ENCODE assay signal across 8 mouse cellular contexts in the genomic region with DNA sequence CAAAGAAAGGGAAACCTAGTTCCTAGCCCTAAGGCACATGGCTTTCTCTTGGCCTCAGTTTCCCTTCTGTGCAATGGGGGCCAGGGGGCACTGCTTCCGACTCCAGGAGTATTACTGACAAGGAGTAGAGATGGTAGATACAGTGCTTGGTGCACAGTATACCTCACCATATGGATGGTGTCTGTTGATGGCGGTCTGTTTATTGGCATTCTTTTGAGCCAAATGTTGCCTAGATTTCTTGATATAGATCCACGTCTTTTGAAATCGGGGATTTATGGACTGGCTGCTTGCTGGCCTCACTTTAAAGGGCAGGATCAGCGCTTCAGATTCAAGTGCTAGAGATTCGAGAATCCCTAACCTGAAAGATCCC. TPM values are rescaled to one million over a fixed set of nuclear protein-coding genes. Genes with fewer than 3 reads are reported as not detected.
DNase-seq lines count a peak whose midpoint lies in the region; ATAC-seq and TF ChIP-seq lines count a peak whose summit lies in the region.

No protein-coding gene starts in this region.

- WGBS in kidney, embryonic 15.5 days: 42% methylated on average over 6 of the region's 6 CpGs
- 71% methylated on average over 6 of the region's 6 CpGs for WGBS in kidney, adult 2 months
- 29% methylated on average over 6 of the region's 6 CpGs for WGBS in embryonic facial prominence, embryonic 15.5 days
- 66% methylated on average over 6 of the region's 6 CpGs for WGBS in intestine, postnatal 0 days
- WGBS in neural tube, embryonic 13.5 days: 47% methylated on average over 6 of the region's 6 CpGs

- TF ChIP-seq CTCF in kidney, adult 2 months (conservative IDR thresholded peaks at IDR 0.05; ENCODE audit: insufficient read depth, insufficient read length, low read depth, low read length): no peak
- no peak for TF ChIP-seq CTCF in intestine, postnatal 0 days (IDR thresholded peaks at IDR 0.05; ENCODE audit: low read depth)

- H3K9me3 ChIP-seq in kidney, embryonic 15.5 days (replicated peaks): no peaks in the 10 kb centered on the region
- H3K9me3 ChIP-seq in embryonic facial prominence, embryonic 15.5 days (replicated peaks): no peaks in the 10 kb centered on the region
- H3K9me3 ChIP-seq in intestine, postnatal 0 days (ENCODE audit: control insufficient read depth): no peaks in the 10 kb centered on the region
- no peaks in the 10 kb centered on the region for H3K9me3 ChIP-seq in neural tube, embryonic 13.5 days

- no peak for DNase-seq in kidney, adult 2 months
- no peak for DNase-seq in thymus, postnatal 36 days
- no peak for DNase-seq in adrenal gland, postnatal 4 days (ENCODE audit: low spot score in 2 of 2)
- DNase-seq in left cerebral cortex, postnatal 36 days (ENCODE audit: low spot score in 2 of 2): no peak

- H3K4me1 ChIP-seq in kidney, embryonic 15.5 days: peaks cover 98% of the 10 kb centered on the region
- peaks cover 14% of the 10 kb centered on the region for H3K4me1 ChIP-seq in kidney, adult 2 months (ENCODE audit: control insufficient read depth, insufficient read depth, low read length)
- peaks cover 86% of the 10 kb centered on the region for H3K4me1 ChIP-seq in embryonic facial prominence, embryonic 15.5 days
- H3K4me1 ChIP-seq in intestine, postnatal 0 days (replicated peaks; ENCODE audit: control insufficient read depth, insufficient read depth, low read length): peaks cover 11% of the 10 kb centered on the region; the same call in 1 of the 2 replicates
- peaks cover 90% of the 10 kb centered on the region for H3K4me1 ChIP-seq in neural tube, embryonic 13.5 days (replicated peaks)

- no peak overlapping the region for H3K9ac ChIP-seq in kidney, embryonic 15.5 days
- no peak overlapping the region for H3K9ac ChIP-seq in embryonic facial prominence, embryonic 15.5 days
- no peak overlapping the region for H3K9ac ChIP-seq in intestine, postnatal 0 days (ENCODE audit: low read depth, low read length)
- peak overlapping the region; percentile 34; the same call in 1 of the 2 replicates for H3K9ac ChIP-seq in neural tube, embryonic 13.5 days

- H3K27me3 ChIP-seq in kidney, embryonic 15.5 days: peaks cover 7% of the 10 kb centered on the region; the same call in 1 of the 2 replicates
- H3K27me3 ChIP-seq in kidney, adult 2 months (replicated peaks; ENCODE audit: control insufficient read depth, insufficient read depth, low read length): no peaks in the 10 kb centered on the region
- H3K27me3 ChIP-seq in embryonic facial prominence, embryonic 15.5 days: peaks cover 14% of the 10 kb centered on the region; the same call in 1 of the 2 replicates
- H3K27me3 ChIP-seq in intestine, postnatal 0 days (replicated peaks; ENCODE audit: control insufficient read depth, insufficient read depth, low read length): no peaks in the 10 kb centered on the region
- H3K27me3 ChIP-seq in neural tube, embryonic 13.5 days: peaks cover 70% of the 10 kb centered on the region

- ATAC-seq in kidney, embryonic 15.5 days (replicated peaks; ENCODE audit: low FRiP score): no peak
- no peak for ATAC-seq in embryonic facial prominence, embryonic 15.5 days (ENCODE audit: insufficient number of reproducible peaks, low FRiP score, low TSS enrichment, low read depth)
- ATAC-seq in intestine, postnatal 0 days: no peak
- ATAC-seq in neural tube, embryonic 13.5 days (ENCODE audit: low read depth): peak; percentile 29; the same call in 1 of the 2 replicates

- peak overlapping the region; percentile 55 for H3K4me2 ChIP-seq in kidney, embryonic 15.5 days
- H3K4me2 ChIP-seq in embryonic facial prominence, embryonic 15.5 days (replicated peaks): peak overlapping the region; percentile 40
- peak overlapping the region; percentile 56 for H3K4me2 ChIP-seq in intestine, postnatal 0 days (replicated peaks; ENCODE audit: low read depth)
- H3K4me2 ChIP-seq in neural tube, embryonic 13.5 days: peak overlapping the region; percentile 52

- TF ChIP-seq POLR2A in kidney, adult 2 months (IDR thresholded peaks at IDR 0.05; ENCODE audit: low read depth, low read length): no peak

- no peaks in the 10 kb centered on the region for H3K36me3 ChIP-seq in kidney, embryonic 15.5 days
- no peaks in the 10 kb centered on the region for H3K36me3 ChIP-seq in kidney, adult 2 months (ENCODE audit: control insufficient read depth, insufficient read depth, low read length)
- H3K36me3 ChIP-seq in embryonic facial prominence, embryonic 15.5 days: no peaks in the 10 kb centered on the region
- no peaks in the 10 kb centered on the region for H3K36me3 ChIP-seq in intestine, postnatal 0 days (ENCODE audit: control insufficient read depth, insufficient read depth)
- no peaks in the 10 kb centered on the region for H3K36me3 ChIP-seq in neural tube, embryonic 13.5 days

- H3K27ac ChIP-seq in kidney, embryonic 15.5 days: peak overlapping the region; percentile 92
- H3K27ac ChIP-seq in kidney, adult 2 months (ENCODE audit: insufficient read depth, low read depth, low read length): no peak overlapping the region
- H3K27ac ChIP-seq in embryonic facial prominence, embryonic 15.5 days (replicated peaks): peak overlapping the region; percentile 86
- H3K27ac ChIP-seq in intestine, postnatal 0 days (ENCODE audit: low read depth, low read length): 0 out of 2 replicates have a peak overlapping the region, but pooled peaks have one; percentile 42
- peak overlapping the region; percentile 89 for H3K27ac ChIP-seq in neural tube, embryonic 13.5 days (replicated peaks)

- intact Hi-C loops in left cerebral cortex, postnatal 36 days (cut with DNase I): no loop called here

- H3K4me3 ChIP-seq in kidney, embryonic 15.5 days (replicated peaks): peak overlapping the region; percentile 11; the same call in 1 of the 2 replicates
- no peak overlapping the region for H3K4me3 ChIP-seq in kidney, adult 2 months (ENCODE audit: insufficient read depth, low read depth, low read length)
- H3K4me3 ChIP-seq in embryonic facial prominence, embryonic 15.5 days (replicated peaks): no peak overlapping the region; the same call in 1 of the 2 replicates
- H3K4me3 ChIP-seq in intestine, postnatal 0 days (ENCODE audit: low read depth, low read length): peak overlapping the region; percentile 23
- H3K4me3 ChIP-seq in neural tube, embryonic 13.5 days: no peak overlapping the region

RNA-seq across cellular contexts. Expression of a gene that starts 18.0 kb away (rescaled TPM):
- 18.5 and 18.9 TPM in 2 replicates for polyA plus RNA-seq in kidney, embryonic 15.5 days (2015; fragmentation: Nextera tagmentation; extraction: Ambion mirVana)
- 7.7 and 10.1 TPM in 2 replicates for polyA plus RNA-seq in kidney, adult 2 months (2012; rRNA removed)
- 18.0 and 18.4 TPM in 2 replicates for polyA plus RNA-seq in embryonic facial prominence, embryonic 15.5 days (2015; fragmentation: Nextera tagmentation; extraction: Ambion mirVana)
- 3.7 and 4.5 TPM in 2 replicates for polyA plus RNA-seq in intestine, postnatal 0 days (2015; fragmentation: Nextera tagmentation; extraction: Ambion mirVana)
- 3.9 and 4.7 TPM in 2 replicates for polyA plus RNA-seq in neural tube, embryonic 13.5 days (2015; fragmentation: Nextera tagmentation; extraction: Ambion mirVana)
- total RNA-seq in adrenal gland, postnatal 4 days (2021): 1 to 10 TPM; 3.8 to 4.1 TPM
- 1 to 10 TPM; 1.1 to 1.8 TPM for total RNA-seq in left cerebral cortex, postnatal 36 days (2021)

Comparison
In these comparisons a context has a peak if more than half of its experiments do, and no peak if none do; other contexts are left out.
1. H3K4me3 ChIP-seq: peak in kidney, embryonic 15.5 days (single experiment) and intestine, postnatal 0 days (single experiment); none in kidney, adult 2 months (single experiment), embryonic facial prominence, embryonic 15.5 days (single experiment) and neural tube, embryonic 13.5 days (single experiment).
2. Peak in every context shown above with its lines, with median percentiles within 50 percentile points of each other: H3K4me2 ChIP-seq.